Mouse (Mus musculus) thymus, postnatal 25 days (tissue): ENCODE measurements around the gene Tchhl1.
A peak's percentile ranks its signal among the peaks of the same experiment; 100 is the strongest.
"Not testable (repeated sequence)": the region's sequence is repeated elsewhere in the genome, so short reads cannot be mapped to it uniquely, and the experiment has no call there.

Experiments
- DNase-seq: peaks from one replicate; pipeline ENCODE4 v3.0.0; 2022

Tchhl1 gene

DNA sequence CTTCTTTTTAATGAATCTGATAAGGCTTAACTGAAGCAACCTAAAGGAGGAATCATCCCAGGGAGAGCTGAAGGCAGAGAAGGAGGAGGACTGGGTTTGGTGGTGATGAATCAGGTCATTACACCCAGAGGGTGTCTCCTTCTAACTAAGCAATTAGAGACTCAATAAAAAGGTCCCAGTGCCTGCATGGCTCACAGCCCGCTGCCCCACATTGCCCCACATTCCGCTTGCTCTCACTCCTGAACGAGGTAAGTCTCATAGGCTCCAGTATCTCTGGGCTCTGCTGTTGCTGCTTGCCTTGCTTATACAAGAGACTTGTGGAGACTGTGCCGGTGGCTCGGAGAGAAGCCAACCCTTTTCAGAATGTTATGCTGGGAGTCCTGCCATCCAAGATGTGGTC lies at the start of gene Tchhl1:
TSS of gene Tchhl1 (plus strand) at position 194 of the 400 bp plus-strand sequence.
- no peak for DNase-seq

DNA sequence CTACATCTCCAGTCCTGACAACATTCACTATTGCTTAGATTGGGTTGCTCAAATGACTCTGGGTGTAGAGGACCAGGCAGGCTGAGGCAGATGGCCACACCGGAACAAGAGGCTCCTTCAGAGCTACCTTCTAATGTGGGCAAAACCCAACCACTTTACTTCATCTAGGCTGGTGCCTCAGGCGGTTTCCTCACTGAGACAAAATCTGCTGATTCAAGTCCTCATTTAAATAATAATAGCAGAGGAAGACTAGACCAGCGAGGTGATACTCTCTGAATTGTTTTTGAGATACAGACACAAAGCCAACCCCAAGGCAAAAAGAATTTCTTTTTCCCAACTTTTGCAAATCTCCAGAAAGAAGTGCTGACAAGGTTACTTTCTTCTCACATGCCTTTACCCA lies 36.9 kb upstream of the Tchhl1 start:
- no peak for DNase-seq

DNA sequence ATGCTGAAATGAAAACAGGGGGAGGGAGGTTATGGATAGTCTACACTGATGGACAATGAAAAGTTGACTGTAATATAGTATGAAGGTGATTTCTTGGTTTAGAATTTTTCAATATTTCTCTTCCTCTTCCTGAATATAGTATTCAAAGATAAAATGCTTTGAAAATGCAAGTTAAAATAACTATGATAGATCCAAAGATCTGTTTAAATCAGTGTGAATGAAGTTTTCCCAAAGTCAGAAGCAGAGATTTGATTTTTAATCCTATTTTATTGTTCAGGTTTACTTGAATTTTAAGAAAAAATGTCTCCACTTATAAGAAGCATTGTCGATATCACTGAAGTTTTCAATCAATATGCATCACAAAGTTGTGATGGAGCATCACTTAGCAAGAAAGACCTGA lies 26.5 kb upstream of the Tchhl1 start, which contains the start of gene Tchh:
TSS of gene Tchh (plus strand) at position 301 of the 400 bp plus-strand sequence.
- DNase-seq, result no peak

DNA sequence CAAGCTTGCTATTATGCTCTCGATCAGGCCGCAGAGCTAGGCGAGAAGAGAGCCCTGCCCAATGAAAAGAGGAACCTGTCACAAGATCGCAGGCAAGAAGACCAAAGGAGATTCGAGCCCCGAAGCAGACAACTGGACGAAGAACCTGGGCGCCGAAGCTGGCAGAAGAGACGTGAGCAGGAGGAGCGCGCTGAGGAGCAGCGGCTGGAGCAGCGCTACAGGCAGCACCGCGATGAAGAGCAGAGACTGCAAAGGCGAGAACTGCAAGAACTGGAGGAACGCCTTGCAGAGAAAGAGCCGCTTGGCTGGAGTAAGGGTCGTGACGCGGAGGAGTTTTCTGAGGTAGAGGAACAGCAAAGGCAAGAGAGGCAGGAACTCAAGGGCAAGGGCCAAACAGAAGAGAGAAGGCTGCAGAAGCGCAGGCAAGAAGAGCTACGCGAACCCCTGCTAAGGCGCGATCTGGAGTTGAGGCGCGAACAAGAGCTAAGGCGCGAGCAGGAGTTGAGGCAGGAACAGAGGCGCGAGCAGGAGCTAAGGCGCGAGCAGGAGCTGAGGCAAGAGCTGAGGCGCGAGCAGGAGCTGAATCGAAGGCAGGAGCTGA lies 25.0 kb upstream of the Tchhl1 start:
- DNase-seq, result no peak

DNA sequence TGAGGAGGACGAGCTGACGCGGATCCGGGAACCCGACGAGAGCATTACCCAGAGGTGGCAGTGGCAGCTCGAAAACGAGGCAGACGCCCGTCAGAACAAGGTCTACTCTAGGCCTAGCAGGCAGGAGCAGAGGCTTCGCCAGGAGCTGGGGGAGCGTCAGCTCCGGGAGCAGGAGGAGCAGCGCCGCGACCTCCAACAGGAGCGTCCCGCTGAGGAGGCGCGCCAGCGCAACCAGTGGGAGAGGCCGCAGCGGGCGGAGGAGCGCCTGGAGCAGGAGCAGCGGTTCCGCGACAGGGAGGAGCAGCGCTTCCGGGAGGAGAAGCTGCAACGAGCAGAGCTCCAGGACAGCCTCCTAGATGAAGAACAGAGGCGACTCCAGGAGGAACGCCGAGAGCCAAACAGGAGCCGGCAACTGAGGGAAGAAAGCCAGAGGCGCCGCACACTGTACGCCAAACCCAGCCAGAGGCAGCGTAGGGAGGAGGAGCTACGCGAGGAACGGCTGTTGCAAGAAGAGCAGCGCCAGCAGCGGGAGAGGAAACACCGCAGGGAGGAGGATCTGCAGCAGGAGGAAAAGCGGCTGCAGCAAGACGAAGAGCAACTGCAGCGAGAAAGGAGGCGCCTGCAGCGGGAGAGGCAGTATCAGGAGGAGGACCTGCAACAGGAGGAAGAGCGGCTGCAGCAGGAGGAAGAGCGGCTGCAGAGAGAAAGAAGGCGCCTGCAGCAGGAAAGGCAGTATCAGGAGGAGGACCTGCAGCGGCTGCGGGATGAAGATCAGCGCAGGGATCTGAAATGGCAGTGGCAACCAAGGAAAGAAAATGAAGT lies 24.0 kb upstream of the Tchhl1 start:
- peak; percentile 23 for DNase-seq

DNA sequence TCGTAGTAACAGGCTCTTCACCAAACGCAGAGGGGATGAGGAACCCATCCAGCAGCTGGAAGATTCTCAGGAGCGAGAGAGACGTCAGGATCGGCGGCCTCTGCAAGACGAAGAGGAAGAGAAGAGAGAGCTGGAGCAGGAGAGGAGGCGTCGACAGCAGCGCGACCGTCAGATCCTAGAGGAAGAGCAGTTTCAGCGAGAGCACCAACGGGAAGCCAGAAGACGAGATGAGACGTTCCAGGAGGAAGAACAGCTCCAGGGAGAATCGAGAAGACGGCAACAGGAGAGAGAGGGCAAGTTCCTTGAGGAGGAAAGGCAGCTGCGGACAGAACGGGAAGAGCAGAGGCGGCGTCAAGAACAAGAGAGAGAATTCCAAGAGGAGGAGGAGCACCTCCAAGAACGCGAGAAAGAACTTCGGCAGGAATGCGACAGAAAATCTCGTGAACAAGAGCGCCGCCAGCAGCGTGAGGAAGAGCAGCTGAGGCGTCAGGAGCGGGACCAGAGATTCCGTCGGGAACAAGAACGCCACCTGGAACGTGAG lies 23.3 kb upstream of the Tchhl1 start:
- no peak for DNase-seq

DNA sequence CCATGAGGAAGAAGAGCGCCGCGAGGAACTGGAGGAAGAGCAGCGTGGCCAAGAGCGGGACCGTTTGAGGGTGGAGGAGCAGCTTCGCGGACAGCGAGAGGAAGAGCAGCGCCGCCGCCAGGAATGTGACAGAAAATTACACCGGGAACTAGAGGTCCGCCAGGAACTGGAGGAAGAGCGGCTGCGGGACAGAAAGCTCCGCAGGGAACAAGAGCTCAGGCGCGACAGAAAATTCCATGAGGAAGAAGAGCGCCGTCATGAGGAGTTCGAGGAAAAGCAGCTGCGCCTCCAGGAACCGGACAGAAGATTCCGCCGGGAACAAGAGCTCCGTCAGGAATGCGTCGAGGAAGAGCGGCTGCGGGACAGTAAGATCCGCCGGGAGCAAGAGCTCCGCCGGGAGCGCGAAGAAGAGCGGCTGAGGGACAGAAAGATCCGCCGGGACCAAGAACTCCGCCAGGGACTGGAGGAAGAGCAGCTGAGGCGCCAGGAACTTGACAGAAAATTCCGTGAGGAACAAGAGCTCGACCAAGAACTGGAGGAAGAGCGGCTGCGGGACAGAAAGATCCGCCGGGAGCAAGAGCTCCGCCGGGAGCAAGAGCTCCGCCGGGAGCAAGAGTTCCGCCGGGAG lies 22.3 kb upstream of the Tchhl1 start:
- no peak for DNase-seq

DNA sequence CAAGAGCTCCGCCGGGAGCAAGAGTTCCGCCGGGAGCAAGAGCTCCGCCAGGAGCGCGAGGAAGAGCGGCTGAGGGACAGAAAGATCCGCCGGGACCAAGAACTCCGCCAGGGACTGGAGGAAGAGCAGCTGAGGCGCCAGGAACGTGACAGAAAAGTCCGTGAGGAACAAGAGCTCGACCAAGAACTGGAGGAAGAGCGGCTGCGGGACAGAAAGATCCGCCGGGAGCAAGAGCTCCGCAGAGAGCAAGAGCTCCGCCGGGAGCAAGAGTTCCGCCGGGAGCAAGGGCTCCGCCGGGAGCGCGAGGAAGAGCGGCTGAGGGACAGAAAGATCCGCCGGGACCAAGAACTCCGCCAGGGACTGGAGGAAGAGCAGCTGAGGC lies 21.8 kb upstream of the Tchhl1 start:
- DNase-seq, result not testable (repeated sequence)

DNA sequence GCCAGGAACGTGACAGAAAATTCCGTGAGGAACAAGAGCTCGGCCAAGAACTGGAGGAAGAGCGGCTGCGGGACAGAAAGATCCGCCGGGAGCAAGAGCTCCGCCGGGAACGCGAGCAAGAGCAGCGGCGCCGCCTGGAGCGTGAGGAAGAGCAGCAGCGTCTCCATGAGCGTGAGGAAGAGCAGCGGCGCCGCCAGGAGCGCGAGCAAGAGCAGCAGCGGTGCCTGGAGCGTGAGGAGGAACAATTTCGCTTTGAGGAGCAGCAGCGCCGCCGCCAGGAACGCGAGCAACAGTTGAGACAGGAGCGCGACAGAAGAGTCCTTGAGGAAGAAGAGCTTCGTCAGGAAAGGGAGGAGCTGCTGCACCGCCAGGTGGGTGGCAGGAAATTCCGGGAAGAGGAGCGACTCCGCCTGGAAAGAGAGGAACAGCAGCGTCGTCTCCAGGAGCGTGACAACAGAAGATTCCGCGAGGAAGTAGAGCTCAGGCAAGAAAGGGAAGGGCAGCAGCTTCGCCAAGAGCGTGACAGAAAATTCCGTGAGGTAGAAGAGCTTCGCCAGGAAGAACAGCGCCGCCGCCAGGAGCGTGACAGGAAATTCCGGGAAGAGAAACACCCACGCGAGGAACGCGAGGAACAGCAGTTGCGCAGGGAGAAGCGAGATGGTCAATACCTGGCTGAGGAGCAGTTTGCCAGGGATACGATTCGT lies 21.3 kb upstream of the Tchhl1 start:
- DNase-seq, result no peak

DNA sequence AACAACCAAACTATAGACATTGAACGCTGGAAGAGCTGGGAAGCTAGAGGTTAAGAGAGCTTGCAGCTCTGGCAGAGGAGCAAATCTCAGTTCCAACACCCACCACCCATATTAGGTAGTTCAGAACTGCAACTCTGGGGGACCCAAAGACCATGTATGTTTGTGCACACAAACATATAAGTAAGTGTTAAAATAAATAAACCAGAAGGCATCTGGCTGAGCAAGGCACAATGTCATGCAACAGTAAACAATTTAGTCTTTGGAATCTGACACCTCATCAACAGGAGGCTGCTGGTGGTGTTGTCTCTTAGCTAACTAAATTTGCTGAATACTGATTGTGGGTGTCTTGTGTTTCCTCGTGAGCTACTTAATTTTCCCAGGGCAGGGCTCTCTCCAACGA lies 2.0 kb upstream of the Tchhl1 start:
- no peak for DNase-seq

DNA sequence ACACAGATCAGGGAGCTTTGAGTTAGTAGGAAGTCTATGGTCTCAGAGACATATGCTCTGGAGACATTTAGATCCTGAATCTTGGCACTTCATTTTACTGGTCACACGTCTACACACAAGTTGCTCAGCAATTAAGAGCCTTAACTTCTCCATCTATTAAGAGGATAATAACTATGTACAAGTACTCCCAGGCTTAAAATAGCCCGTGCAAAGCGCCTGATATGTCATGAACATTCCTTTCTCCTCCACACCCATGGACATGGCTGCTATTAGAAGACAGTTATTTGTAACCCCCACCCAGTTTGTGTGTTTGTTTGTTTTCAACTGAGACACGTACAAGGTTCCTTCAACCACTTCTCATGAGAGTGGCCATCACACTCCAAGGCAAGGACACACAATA lies 1.4 kb upstream of the Tchhl1 start:
- no peak for DNase-seq

DNA sequence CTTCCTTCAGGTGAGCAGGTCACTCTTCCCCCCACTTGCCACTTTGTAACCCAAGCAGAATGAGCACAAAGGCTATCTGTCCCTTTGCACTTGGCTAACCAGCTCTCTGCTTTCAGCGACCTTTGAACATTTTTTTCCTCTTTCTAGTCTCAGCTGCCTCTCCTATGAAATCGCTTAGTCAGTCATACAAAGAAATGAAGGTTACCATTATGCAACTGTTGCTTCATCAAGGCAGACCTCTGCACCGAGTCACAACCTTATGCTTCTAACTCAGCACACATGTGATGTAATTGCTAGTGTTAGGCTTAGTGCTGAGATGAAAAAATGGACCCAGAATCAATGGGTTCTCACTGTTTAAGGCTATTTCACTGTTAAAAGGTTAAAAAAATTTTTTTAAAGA lies 1.1 kb downstream of the Tchhl1 start:
- DNase-seq, result no peak

DNA sequence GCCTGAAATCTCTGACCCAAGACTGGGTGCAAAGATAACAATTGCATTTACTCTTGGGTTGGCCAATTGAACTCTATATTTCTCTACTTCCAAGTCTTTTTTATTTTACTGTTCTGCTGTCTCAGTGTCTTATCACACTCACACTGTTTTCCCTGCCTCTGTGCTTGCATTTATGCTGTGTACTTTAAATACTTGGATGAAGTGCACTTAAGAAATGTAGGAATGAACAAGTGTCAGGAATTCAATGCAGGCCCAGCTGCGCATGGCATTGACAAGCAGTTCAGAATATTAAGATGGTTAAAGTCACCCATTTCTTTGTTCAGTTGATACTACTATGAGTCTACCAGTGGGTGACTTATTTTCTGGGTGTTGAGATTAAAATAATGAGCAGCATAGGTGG lies 11.5 kb downstream of the Tchhl1 start:
- no peak for DNase-seq

DNA sequence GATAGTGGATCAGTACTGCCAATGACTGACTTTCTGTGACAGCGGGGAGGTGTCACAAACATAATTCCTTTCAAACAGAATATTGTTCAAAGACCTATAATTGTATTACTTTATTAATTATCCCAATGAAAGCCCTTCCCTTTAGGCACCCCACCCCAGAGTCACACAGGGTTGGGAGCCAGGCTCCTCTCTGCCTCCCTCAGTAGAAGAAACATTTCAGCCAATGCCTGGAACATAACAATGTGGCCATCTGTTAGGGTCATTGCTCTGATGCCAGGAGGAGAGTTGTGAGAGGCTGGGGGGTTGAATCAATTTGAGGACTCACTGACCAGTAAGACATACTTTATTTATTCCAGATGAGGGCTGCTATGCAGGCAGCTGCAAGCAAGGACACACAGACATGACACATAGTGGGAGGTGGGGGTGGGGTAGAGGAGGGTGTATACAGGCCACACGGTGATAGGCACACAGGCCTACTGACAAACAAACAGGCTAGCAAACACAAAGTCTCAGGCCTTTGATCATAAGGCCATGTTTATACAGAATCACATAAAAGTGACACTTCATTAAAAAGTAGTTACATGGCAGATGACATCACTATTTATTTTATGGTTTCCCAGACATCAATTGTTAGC lies 13.5 kb downstream of the Tchhl1 start:
- DNase-seq, result no peak

DNA sequence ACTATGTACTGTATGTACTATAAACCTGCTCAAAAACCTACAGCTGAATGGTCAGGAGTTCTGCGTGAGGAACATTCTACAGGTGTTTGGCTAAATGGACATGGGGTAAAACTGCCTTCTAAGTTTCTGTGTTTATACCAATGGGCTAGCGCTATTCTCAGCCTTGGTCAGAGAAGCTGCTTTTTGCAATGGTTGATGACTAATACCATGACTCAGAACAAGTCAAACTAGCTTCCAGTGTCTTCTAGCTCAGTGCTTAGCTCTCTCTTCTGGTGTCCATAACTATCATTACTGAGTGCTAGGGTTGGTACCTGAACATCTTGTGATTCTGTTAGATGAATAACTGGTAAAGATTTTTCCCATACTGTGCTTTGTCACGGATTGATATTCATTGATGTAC lies 17.1 kb downstream of the Tchhl1 start:
- DNase-seq, result no peak

DNA sequence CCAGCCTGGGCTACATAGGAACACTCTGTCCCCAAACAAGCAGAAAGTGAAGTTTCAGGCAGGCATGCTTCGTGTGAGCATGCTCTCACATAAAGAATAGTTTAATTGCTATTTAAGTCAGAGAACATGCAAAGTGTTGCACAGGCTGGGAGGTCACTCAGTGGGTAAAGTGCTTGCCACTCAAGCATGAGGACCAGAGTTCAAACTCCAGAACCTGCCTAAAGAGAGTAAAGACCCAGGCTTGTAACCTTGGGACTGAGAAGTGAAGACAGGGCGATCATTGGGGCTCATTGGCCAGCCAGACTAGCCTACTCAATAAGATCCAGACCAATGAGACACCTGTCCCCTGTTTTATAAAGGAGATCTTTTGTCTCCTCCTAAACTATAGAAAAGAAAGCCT lies 20.0 kb downstream of the Tchhl1 start:
- DNase-seq, result no peak

DNA sequence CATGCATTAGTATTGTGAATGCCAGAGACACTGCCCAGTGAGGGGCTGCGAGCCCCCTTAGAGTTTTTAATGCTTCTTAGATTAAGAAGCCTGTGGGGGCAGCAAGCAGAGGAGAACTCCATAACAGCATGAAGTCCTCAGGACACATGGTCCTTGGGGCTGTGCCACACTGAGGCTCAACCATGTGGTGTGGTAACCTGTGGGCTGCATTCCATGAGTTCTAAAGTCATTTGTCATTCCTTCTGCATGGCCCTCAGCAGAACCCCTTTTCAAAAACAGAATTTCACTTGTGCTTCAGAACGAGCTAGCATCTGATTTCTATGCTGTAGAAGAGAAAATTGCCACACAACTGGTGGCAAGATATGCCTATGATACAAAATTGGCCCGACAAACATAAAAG lies 23.6 kb downstream of the Tchhl1 start:
- DNase-seq, result no peak

DNA sequence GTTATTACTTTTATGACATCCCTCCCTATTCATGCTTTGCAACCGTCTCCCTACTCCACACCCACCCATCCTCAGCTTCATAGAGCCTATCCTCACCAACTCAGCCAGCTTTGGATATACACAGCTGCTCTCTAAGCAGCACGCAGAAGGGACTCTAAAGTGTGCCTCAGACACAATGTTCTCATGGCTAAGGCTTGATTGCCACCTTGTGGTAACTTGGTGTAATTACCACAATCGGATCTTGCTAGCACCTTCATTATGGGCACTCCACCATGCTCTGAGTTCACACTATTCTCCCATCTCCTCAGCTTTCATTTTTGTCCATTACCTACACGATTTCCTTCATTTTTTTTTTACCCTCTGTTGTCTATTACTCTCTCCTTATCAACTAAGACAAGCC lies 25.4 kb downstream of the Tchhl1 start:
- DNase-seq, result peak; percentile 42

DNA sequence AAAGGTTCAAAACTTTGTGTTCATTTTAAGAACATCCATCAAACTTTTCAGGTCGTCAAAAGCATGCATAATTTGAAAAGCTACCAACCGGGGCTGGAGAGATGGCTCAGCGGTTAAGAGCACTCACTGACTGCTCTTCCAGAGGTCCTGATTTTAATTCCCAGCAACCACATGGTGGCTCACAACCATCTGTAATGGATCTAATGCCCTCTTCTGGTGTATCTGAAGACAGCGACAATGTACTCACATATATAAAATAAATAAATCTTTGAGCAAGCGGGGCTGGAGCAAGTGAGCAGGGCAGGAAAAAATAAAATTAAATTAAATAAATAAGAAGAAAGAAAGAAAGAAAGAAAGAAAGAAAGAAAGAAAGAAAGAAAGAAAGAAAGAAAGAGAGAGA lies 26.2 kb downstream of the Tchhl1 start:
- DNase-seq, result not testable (repeated sequence)

DNA sequence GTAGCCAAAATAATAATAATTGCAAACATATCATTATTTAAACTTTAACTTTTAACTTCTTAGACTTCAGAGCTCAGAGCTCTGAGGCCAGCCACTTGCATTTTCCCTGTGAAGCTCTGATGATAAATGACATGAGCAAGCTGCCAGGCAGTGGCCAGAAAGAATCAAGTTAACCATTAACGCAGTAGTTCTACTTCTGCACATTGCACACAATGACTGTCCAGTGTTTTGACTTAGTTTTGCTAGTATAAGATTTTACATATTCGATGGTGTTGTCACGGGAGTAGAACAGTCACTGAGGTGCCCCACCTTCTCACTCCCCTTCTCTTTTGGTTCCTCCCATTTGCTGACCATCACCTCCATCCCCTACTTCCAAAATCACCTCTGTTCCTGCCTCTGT lies 28.6 kb downstream of the Tchhl1 start:
- DNase-seq, result no peak

DNA sequence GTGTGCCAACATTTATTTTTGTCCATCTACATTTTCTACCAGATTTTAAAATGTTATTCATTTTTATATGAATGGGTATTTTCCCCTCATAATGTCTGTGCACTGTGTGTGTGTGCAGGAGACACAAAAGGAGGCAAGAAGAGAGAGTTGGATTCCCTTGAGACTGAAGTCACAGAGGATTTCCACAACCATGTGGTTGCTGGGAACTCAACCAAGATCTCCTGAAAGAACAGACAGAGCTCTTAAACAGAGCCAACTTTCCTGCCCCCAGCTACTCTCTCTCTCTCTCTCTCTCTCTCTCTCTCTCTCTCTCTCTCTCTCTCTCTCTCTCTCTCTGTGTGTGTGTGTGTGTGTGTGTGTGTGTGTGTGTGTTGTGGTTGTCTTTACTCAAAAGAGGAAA lies 30.6 kb downstream of the Tchhl1 start:
- DNase-seq, result no peak

DNA sequence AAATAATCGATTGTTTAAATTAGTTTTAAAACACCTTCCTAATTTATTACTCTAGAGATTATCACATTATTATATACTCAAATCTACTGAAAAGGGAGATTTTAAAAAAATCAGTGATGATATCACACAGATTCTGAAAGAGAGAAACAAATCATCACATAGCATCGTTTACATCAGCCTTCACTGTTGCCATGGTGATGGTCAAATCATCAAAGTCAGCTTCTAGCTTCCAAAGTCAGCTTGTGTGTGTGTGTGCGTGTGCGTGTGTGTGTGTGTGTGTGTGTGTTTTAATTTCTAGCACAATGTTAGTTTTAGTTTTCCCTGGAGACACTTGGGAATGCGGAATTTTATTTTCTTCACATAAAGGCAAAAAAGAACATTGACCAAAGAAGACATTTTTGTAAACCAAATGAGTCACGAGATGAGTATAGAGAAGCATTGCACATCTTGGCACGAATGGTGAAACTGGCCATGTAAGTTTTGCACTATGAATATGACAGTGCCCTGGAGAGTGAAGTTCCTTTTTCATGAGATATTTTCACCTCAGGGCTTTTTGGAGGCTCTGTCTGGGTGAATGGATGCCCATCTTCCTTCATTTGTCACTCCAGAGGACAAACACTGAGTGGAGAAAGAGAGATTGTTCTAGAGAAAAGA lies 36.1 kb downstream of the Tchhl1 start:
- no peak for DNase-seq
